Mouse (Mus musculus) c-Kit-positive CD71-positive TER-119-positive erythroid progenitor cells, embryonic 14.5 days (primary cell): ENCODE data around the gene Shoc2.
A peak's percentile ranks its signal among the peaks of the same experiment; 100 is the strongest.
"Not testable (repeated sequence)": the region's sequence is repeated elsewhere in the genome, so short reads cannot be mapped to it uniquely, and the experiment has no call there.

Experiments used
- DNase-seq: peaks from one replicate; pipeline ENCODE4 v3.0.0-alpha.2; 2013; ENCODE audit warnings: low spot score

Shoc2 gene

GRCm38 (mm10) chr19:53943802-53944785 lies at the start of gene Shoc2, which contains the start of gene Bbip1:
TSS of gene Shoc2 (plus strand) at chr19:53944306.
TSS of gene Bbip1 (minus strand) at chr19:53944627.
- peak; percentile 99 for DNase-seq

GRCm38 (mm10) chr19:53894538-53895121 lies 49.5 kb upstream of the Shoc2 start:
- DNase-seq = peak; percentile 28

- no peak for DNase-seq
Measured at GRCm38 (mm10) chr19:53898046-53898445, 46.1 kb upstream of the Shoc2 start.

- DNase-seq = no peak
Measured at GRCm38 (mm10) chr19:53898498-53898897, 45.6 kb upstream of the Shoc2 start.

- DNase-seq = no peak
Measured at GRCm38 (mm10) chr19:53898970-53899900, 44.9 kb upstream of the Shoc2 start.

- no peak for DNase-seq
Measured at GRCm38 (mm10) chr19:53899941-53900610, 44.0 kb upstream of the Shoc2 start.

GRCm38 (mm10) chr19:53901931-53902738 lies 42.0 kb upstream of the Shoc2 start:
- peak; percentile 72 for DNase-seq

GRCm38 (mm10) chr19:53902739-53903487 lies 41.2 kb upstream of the Shoc2 start:
- peak; percentile 94 for DNase-seq

GRCm38 (mm10) chr19:53903507-53904321 lies 40.4 kb upstream of the Shoc2 start:
- DNase-seq = peak; percentile 44

GRCm38 (mm10) chr19:53904833-53905480 lies 39.1 kb upstream of the Shoc2 start:
- DNase-seq = no peak

- DNase-seq = no peak
Measured at GRCm38 (mm10) chr19:53906033-53906702, 37.9 kb upstream of the Shoc2 start.

GRCm38 (mm10) chr19:53906703-53907070 lies 37.4 kb upstream of the Shoc2 start:
- DNase-seq = not testable (repeated sequence)

GRCm38 (mm10) chr19:53914950-53915349 lies 29.2 kb upstream of the Shoc2 start:
- DNase-seq = no peak

GRCm38 (mm10) chr19:53919541-53919940 lies 24.6 kb upstream of the Shoc2 start:
- DNase-seq = no peak

- DNase-seq = not testable (repeated sequence)
Measured at GRCm38 (mm10) chr19:53921996-53922395, 22.1 kb upstream of the Shoc2 start.

- peak; percentile 57 for DNase-seq
Measured at GRCm38 (mm10) chr19:53925338-53925751, 18.8 kb upstream of the Shoc2 start.

- DNase-seq = no peak
Measured at GRCm38 (mm10) chr19:53926705-53927104, 17.4 kb upstream of the Shoc2 start.

- DNase-seq = no peak
Measured at GRCm38 (mm10) chr19:53929218-53929617, 14.9 kb upstream of the Shoc2 start.
